26 mouse cellular contexts compared by ENCODE assay signal in genomic region chr4:98960243-98960642, GRCm38 (mm10). TPM values are rescaled to one million over a fixed set of nuclear protein-coding genes. Genes with fewer than 3 reads are reported as not detected.
DNase-seq lines count a peak whose midpoint lies in the region; ATAC-seq and TF ChIP-seq lines count a peak whose summit lies in the region.
"Had no signal": no experiment of that assay in that cellular context is flagged by ENCODE, and none has a peak within 500 bp of the region (broad histone marks: within the 10 kb centered on the region; RNA-seq: fewer than 3 reads in every experiment).

No protein-coding gene starts in this region.

- no peak overlapping the region for H3K27ac ChIP-seq in liver, embryonic 14.5 days
- no peak overlapping the region for H3K27ac ChIP-seq in liver, embryonic 11.5 days (ENCODE audit: low read depth, low read length)
- H3K27ac ChIP-seq in kidney, embryonic 15.5 days = no peak overlapping the region
- H3K27ac ChIP-seq: embryonic facial prominence, embryonic 13.5 days; forebrain, embryonic 12.5 days; gastrocnemius, adult 2 months; hindbrain, embryonic 10.5 days; hindbrain, postnatal 0 days; limb, embryonic 10.5 days; midbrain, embryonic 10.5 days; neural tube, embryonic 13.5 days had no signal

- H3K9me3 ChIP-seq in liver, embryonic 14.5 days (ENCODE audit: control insufficient read depth, low read length) = no peaks in the 10 kb centered on the region
- H3K9me3 ChIP-seq in liver, embryonic 11.5 days (ENCODE audit: control insufficient read depth, low read length) = no peaks in the 10 kb centered on the region
- H3K9me3 ChIP-seq in kidney, embryonic 15.5 days (replicated peaks) = no peaks in the 10 kb centered on the region
- H3K9me3 ChIP-seq: embryonic facial prominence, embryonic 13.5 days; forebrain, embryonic 12.5 days; hindbrain, embryonic 10.5 days; limb, embryonic 10.5 days; midbrain, embryonic 10.5 days; neural tube, embryonic 13.5 days had no signal

- no peak overlapping the region for H3K4me3 ChIP-seq in liver, embryonic 14.5 days (ENCODE audit: insufficient read depth in 1 of 2, low read depth in 2 of 2, low read length in 2 of 2)
- H3K4me3 ChIP-seq in liver, embryonic 11.5 days (ENCODE audit: low read depth, low read length) = no peak overlapping the region
- no peak overlapping the region for H3K4me3 ChIP-seq in kidney, embryonic 15.5 days (replicated peaks)
- H3K4me3 ChIP-seq: embryonic facial prominence, embryonic 13.5 days; erythroblast, embryonic 14.5 days; forebrain, embryonic 12.5 days; gastrocnemius, adult 2 months; hindbrain, embryonic 10.5 days; limb, embryonic 10.5 days; midbrain, embryonic 10.5 days; myocyte; neural tube, embryonic 13.5 days had no signal

- H3K4me2 ChIP-seq in liver, embryonic 14.5 days (ENCODE audit: low read depth) = no peak overlapping the region
- H3K4me2 ChIP-seq in liver, embryonic 11.5 days = no peak overlapping the region
- no peak overlapping the region for H3K4me2 ChIP-seq in kidney, embryonic 15.5 days
- H3K4me2 ChIP-seq: embryonic facial prominence, embryonic 13.5 days; forebrain, embryonic 12.5 days; neural tube, embryonic 13.5 days had no signal

- WGBS in liver, embryonic 14.5 days (ENCODE audit: insufficient replicate concordance) = 70% methylated on average over 3 of the region's 3 CpGs
- WGBS in liver, embryonic 11.5 days = 79% methylated on average over 3 of the region's 3 CpGs
- 80% methylated on average over 3 of the region's 3 CpGs for WGBS in kidney, embryonic 15.5 days

- peak; percentile 47; the same call in 1 of the 2 replicates for ATAC-seq in liver, embryonic 14.5 days (ENCODE audit: insufficient read depth)
- ATAC-seq in liver, embryonic 11.5 days (replicated peaks; ENCODE audit: low FRiP score) = no peak
- 0 out of 2 replicates have a peak, but pooled peaks have one; percentile 54 for ATAC-seq in kidney, embryonic 15.5 days (replicated peaks; ENCODE audit: low FRiP score)
- ATAC-seq: hindbrain, postnatal 0 days; midbrain, embryonic 16.5 days had no signal

- no peaks in the 10 kb centered on the region for H3K4me1 ChIP-seq in liver, embryonic 14.5 days (replicated peaks; ENCODE audit: control insufficient read depth in 2 of 2, insufficient read depth in 2 of 2, low read length in 1 of 2)
- H3K4me1 ChIP-seq in liver, embryonic 11.5 days (replicated peaks; ENCODE audit: control insufficient read depth, insufficient read depth, low read length) = no peaks in the 10 kb centered on the region
- H3K4me1 ChIP-seq in kidney, embryonic 15.5 days = no peaks in the 10 kb centered on the region
- H3K4me1 ChIP-seq: embryonic facial prominence, embryonic 13.5 days; forebrain, embryonic 12.5 days; hindbrain, embryonic 10.5 days; limb, embryonic 10.5 days; midbrain, embryonic 10.5 days; neural tube, embryonic 13.5 days had no signal

- H3K27me3 ChIP-seq in liver, embryonic 14.5 days (ENCODE audit: control insufficient read depth, insufficient read depth, low read length) = no peaks in the 10 kb centered on the region
- no peaks in the 10 kb centered on the region for H3K27me3 ChIP-seq in liver, embryonic 11.5 days (replicated peaks; ENCODE audit: control insufficient read depth, insufficient read depth, low read length)
- H3K27me3 ChIP-seq in kidney, embryonic 15.5 days = no peaks in the 10 kb centered on the region
- H3K27me3 ChIP-seq: embryonic facial prominence, embryonic 13.5 days; forebrain, embryonic 12.5 days; neural tube, embryonic 13.5 days had no signal

- H3K36me3 ChIP-seq in liver, embryonic 14.5 days (replicated peaks; ENCODE audit: control insufficient read depth, insufficient read depth, low read depth) = no peaks in the 10 kb centered on the region; the same call in none of the 2 replicates
- peaks cover 9% of the 10 kb centered on the region; the same call in 1 of the 2 replicates for H3K36me3 ChIP-seq in liver, embryonic 11.5 days (ENCODE audit: control insufficient read depth, insufficient read depth, low read length)
- peaks cover 78% of the 10 kb centered on the region for H3K36me3 ChIP-seq in kidney, embryonic 15.5 days

- H3K9ac ChIP-seq in liver, embryonic 14.5 days (replicated peaks) = no peak overlapping the region
- no peak overlapping the region for H3K9ac ChIP-seq in liver, embryonic 11.5 days (ENCODE audit: low read depth, low read length)
- no peak overlapping the region for H3K9ac ChIP-seq in kidney, embryonic 15.5 days
- H3K9ac ChIP-seq: embryonic facial prominence, embryonic 13.5 days; forebrain, embryonic 12.5 days; neural tube, embryonic 13.5 days had no signal

- DNase-seq in liver, embryonic 14.5 days (ENCODE audit: low read depth in 3 of 3, low spot score in 3 of 3) = peak in 2 of 3 experiments; percentile 4 to 13
- no peak for DNase-seq in liver, embryonic 11.5 days (ENCODE audit: low spot score)
- peak; percentile 58 to 85 for DNase-seq in kidney, postnatal 36 days
- no peak for DNase-seq in ovary, postnatal 10 days (ENCODE audit: low spot score)
- no peak for DNase-seq in cerebellum, postnatal 4 days (ENCODE audit: low spot score in 2 of 2)
- no peak for DNase-seq in adrenal gland, adult 8-10 months
- DNase-seq: adrenal gland, adult 2 months; cerebellum, adult 18-20 months; cerebellum, postnatal 25 days; embryo, embryonic 11 days; gastrocnemius, adult 2 months; lung, adult 18-20 months; lung, postnatal 10 days; thymus, adult 18-20 months; thymus, postnatal 36 days had no signal

- TF ChIP-seq CTCF in liver, embryonic 14.5 days (IDR thresholded peaks at IDR 0.05; ENCODE audit: low read depth) = no peak

- TF ChIP-seq EP300 in liver, embryonic 14.5 days (IDR thresholded peaks at IDR 0.05; ENCODE audit: low read depth) = no peak

RNA-seq across cellular contexts. Expression of gene Usp1, which starts 36.6 kb away (rescaled TPM):
- polyA plus RNA-seq in liver, embryonic 14.5 days (2012; rRNA removed) = 25.0 and 29.6 TPM in 2 replicates
- polyA plus RNA-seq in liver, embryonic 14.5 days (2014; fragmentation: Nextera tagmentation; extraction: Ambion mirVana) = 73.6 and 88.4 TPM in 2 replicates
- 109 and 122 TPM in 2 replicates for polyA plus RNA-seq in liver, embryonic 11.5 days (2014; fragmentation: Nextera tagmentation; extraction: Ambion mirVana)
- 90.5 and 108 TPM in 2 replicates for polyA plus RNA-seq in kidney, embryonic 15.5 days (2015; fragmentation: Nextera tagmentation; extraction: Ambion mirVana)
- total RNA-seq in adrenal gland, adult 8-10 months (2022) = 10 to 100 TPM; 25.9 to 34.6 (median 29.9) TPM

Comparison
In these comparisons a context has a peak if more than half of its experiments do, and no peak if none do; other contexts are left out.
1. DNase-seq: peak in liver, embryonic 14.5 days (2 of 3) and kidney, postnatal 36 days (2 of 2); none in liver, embryonic 11.5 days (single experiment), ovary, postnatal 10 days (single experiment), cerebellum, postnatal 4 days (0 of 2) and adrenal gland, adult 8-10 months (single experiment).